Mouse (Mus musculus) cerebellum, adult 2 months (tissue): ENCODE results near the gene Lrmda. TPM values are rescaled to one million over a fixed set of nuclear protein-coding genes. Genes with fewer than 3 reads are reported as not detected.

Experiments used
- DNase-seq, 2 experiments: peaks; one replicate each; pipeline ENCODE4 v3.0.0; 2021
- H3K27ac ChIP-seq: fragments of 200-500 bp; 2 replicates; pipeline ENCODE4 v1.5.1; 2012; ENCODE audit warnings: low read length, control low read depth, inconsistent platforms; ENCODE audit not compliant: insufficient read depth
- H3K27me3 ChIP-seq: fragments of 200-500 bp; 2 replicates; pipeline ENCODE4 v1.6.1; 2012; ENCODE audit warnings: inconsistent platforms, mild to moderate bottlenecking, low read length, moderate library complexity; ENCODE audit not compliant: control insufficient read depth, insufficient read depth
- H3K4me1 ChIP-seq: fragments of 200-500 bp; 2 replicates; pipeline ENCODE4 v1.6.1; 2011; ENCODE audit warnings: low read length; ENCODE audit not compliant: control insufficient read depth, insufficient read depth
- H3K4me3 ChIP-seq: fragments of 200-500 bp; replicated peaks from 2 replicates; pipeline ENCODE3; 2011; ENCODE audit warnings: mild to moderate bottlenecking, low read depth, low read length, control low read depth; ENCODE audit not compliant: insufficient read depth
- CTCF ChIP-seq: fragments of 200-500 bp; IDR thresholded peaks from 2 replicates; pipeline ENCODE4 v1.5.1; 2011; ENCODE audit warnings: low read depth, mild to moderate bottlenecking, control low read depth, low read length, moderate library complexity, borderline replicate concordance; ENCODE audit not compliant: insufficient read depth
- POLR2A ChIP-seq: fragments of 200-500 bp; IDR thresholded peaks from 2 replicates; pipeline ENCODE4 v1.6.1; 2011; ENCODE audit warnings: low read length, control low read depth, borderline replicate concordance; ENCODE audit not compliant: insufficient read depth
- whole genome bisulfite sequencing: fragments of 180-500 bp; shearing (Covaris S2); methylation state at CpG from one replicate; pipeline ENCODE4 v1.1.7; 2018; 5-methylcytosine and 5-hydroxymethylcytosine counted together
- polyA plus RNA-seq: library from polyadenylated mRNA; depleted of rRNA; stranded (reverse); fragments of >200 nt; gene quantifications from 2 replicates; pipeline ENCODE4 v1.2.3, GENCODE M21; 2012

Gene Lrmda
- polyA plus RNA-seq, 1 experiment, result 0.65 TPM

DNA sequence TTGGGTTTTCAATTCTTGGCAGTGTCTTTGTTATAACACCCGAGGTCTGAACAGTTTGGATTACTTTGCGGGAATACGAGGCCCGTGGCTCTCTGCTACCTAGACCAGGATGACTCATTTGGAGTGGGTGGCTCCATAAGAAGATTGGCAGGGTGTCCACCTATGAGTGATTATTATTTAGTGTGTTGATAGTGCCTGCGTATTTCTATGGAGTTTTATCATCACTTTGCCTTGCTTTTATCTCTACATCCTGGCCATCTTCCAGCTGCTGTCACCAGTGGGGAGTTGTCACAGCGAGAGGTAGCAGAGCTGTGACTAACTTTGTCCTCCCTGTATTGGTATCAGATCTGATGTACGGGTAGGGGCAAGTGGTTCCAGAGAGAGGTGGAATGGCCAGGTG, 393.7 kb downstream of the Lrmda start:
- H3K27ac ChIP-seq, result no peak overlapping the region
- no peak for TF ChIP-seq POLR2A
- no peak for TF ChIP-seq CTCF

DNA sequence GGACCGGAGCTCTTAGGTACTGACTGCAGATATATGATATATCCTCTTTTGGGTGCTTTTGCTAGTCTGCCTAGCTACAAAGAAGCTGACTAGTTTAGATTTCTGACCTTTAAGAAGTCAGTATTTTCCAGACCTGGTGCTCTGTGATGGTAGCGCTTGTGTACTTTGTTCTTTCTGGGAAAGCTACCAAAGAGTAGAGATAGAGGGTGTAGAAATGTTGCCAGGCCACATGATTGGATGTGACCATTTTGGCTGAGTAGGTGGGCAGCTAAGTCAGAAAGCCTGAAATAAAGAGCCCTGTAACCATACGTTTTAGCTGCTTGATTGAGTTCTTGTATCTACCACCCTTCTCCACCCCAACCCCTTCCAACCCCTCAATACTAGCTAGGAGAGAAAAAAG, 398.2 kb downstream of the Lrmda start:
- H3K4me3 ChIP-seq, result no peak overlapping the region
- DNase-seq, result no peak
- H3K4me1 ChIP-seq, result no peaks in the 10 kb centered on the region
- TF ChIP-seq POLR2A (no peak), CTCF (no peak)
- WGBS, result 90% methylated on average over 3 of the region's 3 CpGs
- no peak overlapping the region for H3K27ac ChIP-seq
- no peaks in the 10 kb centered on the region for H3K27me3 ChIP-seq

More for the DNA sequence above, 393.7 kb downstream of the Lrmda start:
- no peak for DNase-seq
- no peak overlapping the region for H3K4me3 ChIP-seq
- 44% methylated on average over 7 of the region's 7 CpGs for WGBS
- no peaks in the 10 kb centered on the region for H3K27me3 ChIP-seq
- H3K4me1 ChIP-seq, result no peaks in the 10 kb centered on the region

GRCm38 (mm10) chr14:22421668-22422067, 402.2 kb downstream of the Lrmda start:
- no peak for DNase-seq
- 94% methylated on average over 4 of the region's 4 CpGs for WGBS
- H3K4me1 ChIP-seq, result no peaks in the 10 kb centered on the region
- no peak overlapping the region for H3K4me3 ChIP-seq
- H3K27me3 ChIP-seq, result no peaks in the 10 kb centered on the region
- no peak for TF ChIP-seq POLR2A
- no peak overlapping the region for H3K27ac ChIP-seq

- H3K27me3 ChIP-seq, result no peaks in the 10 kb centered on the region
- H3K27ac ChIP-seq, result no peak overlapping the region
- no peaks in the 10 kb centered on the region for H3K4me1 ChIP-seq
- H3K4me3 ChIP-seq, result no peak overlapping the region
- WGBS, result 72% methylated on average over 7 of the region's 7 CpGs
- TF ChIP-seq POLR2A, result no peak
- no peak for DNase-seq
Measured at GRCm38 (mm10) chr14:22425018-22425534, 405.6 kb downstream of the Lrmda start.

DNA sequence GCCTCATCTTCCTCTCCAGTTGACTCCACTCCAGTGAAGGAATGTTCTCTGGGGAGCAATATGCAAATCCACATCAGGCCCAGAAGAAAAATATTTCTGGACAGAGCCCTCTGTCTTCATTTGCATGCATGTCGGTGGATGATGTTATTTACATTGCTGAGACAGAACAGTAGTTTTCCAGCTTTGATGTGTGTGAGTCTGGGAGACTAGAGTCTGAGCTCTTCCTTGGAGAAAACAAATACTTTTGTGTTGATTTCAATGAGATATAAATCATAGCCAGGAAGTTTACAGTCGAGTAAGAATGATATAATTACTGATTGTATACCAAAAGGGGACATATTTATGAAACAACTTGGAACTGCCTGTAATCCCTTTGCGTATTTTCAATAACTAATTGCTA, 415.9 kb downstream of the Lrmda start:
- no peak overlapping the region for H3K27ac ChIP-seq
- H3K4me3 ChIP-seq, result no peak overlapping the region
- 61% methylated on average over 3 of the region's 3 CpGs for WGBS
- DNase-seq, result no peak
- no peaks in the 10 kb centered on the region; the same call in 1 of the 2 replicates for H3K27me3 ChIP-seq
- no peak for TF ChIP-seq POLR2A
- no peak for TF ChIP-seq CTCF
- no peaks in the 10 kb centered on the region for H3K4me1 ChIP-seq

GRCm38 (mm10) chr14:22435860-22436377, 416.4 kb downstream of the Lrmda start:
- no peak overlapping the region for H3K4me3 ChIP-seq
- TF ChIP-seq CTCF (no peak), POLR2A (no peak)
- 70% methylated on average over 4 of the region's 4 CpGs for WGBS
- no peak overlapping the region for H3K27ac ChIP-seq
- H3K4me1 ChIP-seq, result no peaks in the 10 kb centered on the region
- no peaks in the 10 kb centered on the region; the same call in 1 of the 2 replicates for H3K27me3 ChIP-seq
- DNase-seq, result no peak

DNA sequence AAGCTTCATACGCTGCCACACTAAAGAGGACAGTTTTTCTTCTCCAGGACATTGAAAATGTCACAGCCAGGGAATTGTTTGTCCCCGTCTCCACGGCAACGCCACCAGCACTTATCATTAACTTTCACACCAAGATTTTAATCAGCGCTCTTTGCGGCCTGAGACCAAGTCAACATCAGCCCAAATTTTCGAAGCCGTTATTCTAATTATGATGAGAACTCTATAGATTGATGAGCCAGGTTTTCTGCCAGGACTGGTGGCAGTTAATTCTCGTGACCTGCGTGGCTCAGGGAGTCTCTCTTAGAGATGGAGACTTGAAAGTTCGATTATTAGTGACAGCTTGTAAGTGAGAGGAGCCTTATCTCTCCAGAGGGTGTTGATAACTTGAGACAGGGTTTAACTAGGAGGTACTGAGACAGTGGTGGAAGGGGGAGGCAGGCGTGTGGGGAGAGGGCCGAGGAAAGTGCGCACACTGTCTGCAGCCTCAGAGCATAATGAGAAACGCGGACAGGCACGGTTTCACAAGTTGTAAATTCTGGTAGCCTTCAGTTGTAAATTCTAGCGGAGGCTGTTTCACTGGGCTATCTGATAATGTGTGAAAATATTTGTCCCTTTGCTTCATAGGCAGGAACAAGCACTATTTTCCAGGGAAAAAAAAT, 421.0 kb downstream of the Lrmda start:
- 53% methylated on average over 18 of the region's 18 CpGs for WGBS
- no peak overlapping the region for H3K4me3 ChIP-seq
- TF ChIP-seq POLR2A, result no peak
- no peak for TF ChIP-seq CTCF
- DNase-seq, result no peak
- H3K4me1 ChIP-seq, result no peaks in the 10 kb centered on the region
- no peaks in the 10 kb centered on the region; the same call in 1 of the 2 replicates for H3K27me3 ChIP-seq
- no peak overlapping the region for H3K27ac ChIP-seq

GRCm38 (mm10) chr14:22441859-22442447, 422.4 kb downstream of the Lrmda start:
- Histone ChIP-seq H3K27me3 (no peaks in the 10 kb centered on the region), H3K4me1 (no peaks in the 10 kb centered on the region), H3K27ac (no peak overlapping the region), H3K4me3 (no peak overlapping the region)
- DNase-seq, result no peak
- TF ChIP-seq POLR2A (no peak), CTCF (no peak)
- WGBS, result 72% methylated on average over 5 of the region's 5 CpGs
